Mouse (Mus musculus) adrenal gland, postnatal 4 days (tissue): Measurements from ENCODE around the gene Snx5. TPM values are rescaled to one million over a fixed set of nuclear protein-coding genes. Genes with fewer than 3 reads are reported as not detected.

Experiments used
- DNase-seq, 2 experiments: peaks; one replicate each; pipeline ENCODE4 v3.0.0; 2021 to 2022; ENCODE audit warnings: low spot score in 2 of 2, mixed read lengths in 2 of 2
- total RNA-seq, 2 experiments: library from RNA; stranded (reverse); gene quantifications; 2 replicates each; pipeline ENCODE4 v1.2.3; 2021

The Snx5 gene
- total RNA-seq, 2 experiments from 2014 or later = 136 to 138 TPM

- DNase-seq = no peak
Observed at GRCm38 (mm10) chr2:144230498-144230897, 40.2 kb downstream of the Snx5 start.

GRCm38 (mm10) chr2:144229647-144230046 is 41.1 kb downstream of the Snx5 start:
- DNase-seq = no peak

GRCm38 (mm10) chr2:144228521-144229346 is 42.0 kb downstream of the Snx5 start:
- no peak for DNase-seq

- DNase-seq = no peak
Observed at GRCm38 (mm10) chr2:144226906-144227586, 43.7 kb downstream of the Snx5 start.

- DNase-seq = no peak
Observed at GRCm38 (mm10) chr2:144224351-144224750, 46.4 kb downstream of the Snx5 start.

GRCm38 (mm10) chr2:144215601-144216000 is 55.1 kb downstream of the Snx5 start:
- no peak for DNase-seq

GRCm38 (mm10) chr2:144215195-144215594 is 55.5 kb downstream of the Snx5 start:
- DNase-seq = no peak

- no peak for DNase-seq
Observed at GRCm38 (mm10) chr2:144214508-144215185, 56.1 kb downstream of the Snx5 start.

GRCm38 (mm10) chr2:144213803-144214202 is 56.9 kb downstream of the Snx5 start:
- DNase-seq = no peak

GRCm38 (mm10) chr2:144209425-144209824 is 61.3 kb downstream of the Snx5 start:
- DNase-seq = no peak

- no peak for DNase-seq
Observed at GRCm38 (mm10) chr2:144207365-144207764, 63.3 kb downstream of the Snx5 start.

- no peak for DNase-seq
Observed at GRCm38 (mm10) chr2:144203001-144203400, 67.7 kb downstream of the Snx5 start.

- DNase-seq = no peak
Observed at GRCm38 (mm10) chr2:144202567-144202966, 68.1 kb downstream of the Snx5 start.

- DNase-seq = no peak
Observed at GRCm38 (mm10) chr2:144202151-144202550, 68.6 kb downstream of the Snx5 start.

Other genes starting within 250 kb of the Snx5 start
- gene Banf2, start 237.8 kb downstream of the Snx5 start, total RNA-seq = not detected
- gene Mgme1, start 243 bp downstream of the Snx5 start, total RNA-seq = 10 to 100 TPM; 16.5 to 17.1 TPM
- gene Ovol2, start 61.2 kb upstream of the Snx5 start, total RNA-seq = under 1 TPM in 1 of 2 experiments, not detected in 1; 0.50 TPM
- 10 to 100 TPM; 40.4 to 40.5 TPM for gene Kat14, start 98.1 kb upstream of the Snx5 start, total RNA-seq
- 10 to 100 TPM in 1 of 2 experiments, 1 to 10 TPM in 1; 3.4 to 11.8 TPM for gene Pet117, start 98.1 kb upstream of the Snx5 start, total RNA-seq